Mouse (Mus musculus): ENCODE measurements at regions not wholly inside any gene's neighbourhood (a gene's known extent, or its start where the extent isn't known, plus 50 kb on each side); places are given as distances from the start of the nearest gene placed in this dataset.

GRCm38 (mm10) chr1:177568056-177568816, 126.1 kb downstream of the Zbtb18 start:
- DNase-seq (ENCODE audit: low spot score), result no peak

- DNase-seq (ENCODE audit: low spot score), result no peak
Observed at GRCm38 (mm10) chr1:177569572-177569971, 127.4 kb downstream of the Zbtb18 start.

GRCm38 (mm10) chr1:177573017-177573725, 131.0 kb downstream of the Zbtb18 start:
- no peak for DNase-seq (ENCODE audit: low spot score)

GRCm38 (mm10) chr1:177573781-177574180, 131.6 kb downstream of the Zbtb18 start:
- no peak for DNase-seq (ENCODE audit: low spot score)

GRCm38 (mm10) chr1:177574312-177574711, 132.2 kb downstream of the Zbtb18 start:
- DNase-seq (ENCODE audit: low spot score), result no peak

- DNase-seq (ENCODE audit: low spot score), result no peak
Observed at GRCm38 (mm10) chr1:177584302-177584886, 142.2 kb downstream of the Zbtb18 start.

- no peak for DNase-seq (ENCODE audit: low spot score)
Observed at GRCm38 (mm10) chr1:177585320-177585719, 143.2 kb downstream of the Zbtb18 start.

GRCm38 (mm10) chr1:177589034-177589433, 140.6 kb upstream of the 1700016C15Rik start:
- no peak for DNase-seq (ENCODE audit: low spot score)

- DNase-seq (ENCODE audit: low spot score), result no peak
Observed at GRCm38 (mm10) chr1:177589656-177590055, 140.0 kb upstream of the 1700016C15Rik start.

- no peak for DNase-seq (ENCODE audit: low spot score)
Observed at GRCm38 (mm10) chr1:177591742-177592141, 137.9 kb upstream of the 1700016C15Rik start.

GRCm38 (mm10) chr1:177592337-177592736, 137.3 kb upstream of the 1700016C15Rik start:
- DNase-seq (ENCODE audit: low spot score), result no peak

GRCm38 (mm10) chr1:177594341-177594740, 135.3 kb upstream of the 1700016C15Rik start:
- DNase-seq (ENCODE audit: low spot score), result no peak

- no peak for DNase-seq (ENCODE audit: low spot score)
Observed at GRCm38 (mm10) chr1:177595326-177595914, 134.2 kb upstream of the 1700016C15Rik start.

- DNase-seq (ENCODE audit: low spot score), result no peak
Observed at GRCm38 (mm10) chr1:177597036-177597435, 132.6 kb upstream of the 1700016C15Rik start.

- peak; percentile 32 for DNase-seq (ENCODE audit: low spot score)
Observed at GRCm38 (mm10) chr1:177605353-177605969, 124.2 kb upstream of the 1700016C15Rik start.

GRCm38 (mm10) chr1:177607565-177607964, 122.0 kb upstream of the 1700016C15Rik start:
- DNase-seq (ENCODE audit: low spot score), result no peak

- peak; percentile 33 for DNase-seq (ENCODE audit: low spot score)
Observed at GRCm38 (mm10) chr1:177608551-177609020, 121.0 kb upstream of the 1700016C15Rik start.

- peak; percentile 31 for DNase-seq (ENCODE audit: low spot score)
Observed at GRCm38 (mm10) chr1:177609226-177609625, 120.4 kb upstream of the 1700016C15Rik start.

- no peak for DNase-seq (ENCODE audit: low spot score)
Observed at GRCm38 (mm10) chr1:177609683-177610082, 119.9 kb upstream of the 1700016C15Rik start.

GRCm38 (mm10) chr1:177610156-177610555, 119.5 kb upstream of the 1700016C15Rik start:
- no peak for DNase-seq (ENCODE audit: low spot score)

- DNase-seq (ENCODE audit: low spot score), result no peak
Observed at GRCm38 (mm10) chr1:177612546-177612945, 117.1 kb upstream of the 1700016C15Rik start.

- no peak for DNase-seq (ENCODE audit: low spot score)
Observed at GRCm38 (mm10) chr1:177615609-177616008, 114.0 kb upstream of the 1700016C15Rik start.

Measured in testis, postnatal 10 days (tissue).